Comparison of ENCODE assay signal across 14 mouse cellular contexts in the genomic region with DNA sequence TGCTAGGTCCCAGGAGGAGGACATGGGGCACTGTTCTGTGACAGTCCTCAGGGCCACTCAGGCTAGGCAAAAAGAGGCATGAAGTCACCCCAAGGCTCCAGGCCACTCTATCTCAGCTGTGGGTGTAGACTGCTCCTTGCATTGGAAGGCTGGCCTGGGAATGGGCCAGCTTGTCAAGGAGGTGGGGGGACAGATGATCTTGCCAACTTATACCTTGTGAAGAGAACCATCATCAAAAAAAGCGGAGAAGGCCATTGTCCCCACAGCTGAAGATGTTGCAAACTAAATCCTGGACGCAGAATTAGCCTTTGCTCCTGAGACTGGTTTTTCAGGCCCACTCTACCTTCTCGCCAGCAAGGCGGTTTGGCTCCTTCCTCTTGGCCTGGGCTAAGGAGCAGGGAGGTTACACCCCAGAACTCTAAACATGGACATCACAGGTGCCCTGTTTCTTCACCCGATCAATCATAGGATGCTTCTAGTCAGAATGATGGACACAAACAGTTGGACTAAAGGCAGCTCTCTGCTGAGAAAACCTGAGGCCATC. TPM values are rescaled to one million over a fixed set of nuclear protein-coding genes. Genes with fewer than 3 reads are reported as not detected.
"Had no signal": no experiment of that assay in that cellular context is flagged by ENCODE, and none has a peak within 500 bp of the region (broad histone marks: within the 10 kb centered on the region; RNA-seq: fewer than 3 reads in every experiment).

No protein-coding gene starts in this region.

- H3K27ac ChIP-seq: kidney, postnatal 0 days; liver, embryonic 13.5 days; neural tube, embryonic 12.5 days; neural tube, embryonic 15.5 days had no signal

- H3K9me3 ChIP-seq: liver, embryonic 13.5 days; neural tube, embryonic 12.5 days; neural tube, embryonic 15.5 days had no signal

- DNase-seq: kidney, postnatal 25 days; liver, embryonic 13.5 days; lung, adult 2 months; lung, postnatal 14 days; lung, postnatal 4 days; midbrain, embryonic 14.5 days; thymus, adult 18-20 months; thymus, postnatal 4 days had no signal

- H3K4me3 ChIP-seq: liver, embryonic 13.5 days; neural tube, embryonic 12.5 days; neural tube, embryonic 15.5 days had no signal

- H3K9ac ChIP-seq: liver, embryonic 13.5 days; neural tube, embryonic 15.5 days had no signal

- H3K27me3 ChIP-seq: neural tube, embryonic 12.5 days; neural tube, embryonic 15.5 days had no signal

- H3K4me2 ChIP-seq: liver, embryonic 13.5 days; midbrain, embryonic 11.5 days; neural tube, embryonic 12.5 days; neural tube, embryonic 15.5 days had no signal

RNA-seq across cellular contexts. Expression of gene Mapk8ip1, which starts 2.8 kb away (rescaled TPM):
- total RNA-seq: megakaryocyte progenitor cell, adult 5-6 weeks; megakaryocyte-erythroid progenitor cell, adult 5-6 weeks had no signal

RNA-seq across cellular contexts. Expression of gene Large2, which starts 29.2 kb away (rescaled TPM):
- total RNA-seq: megakaryocyte-erythroid progenitor cell, adult 5-6 weeks had no signal
